Mouse (Mus musculus) MEL (cell line): Measurements from ENCODE around the gene Dync1i2. TPM values are rescaled to one million over a fixed set of nuclear protein-coding genes. Genes with fewer than 3 reads are reported as not detected.

Experiments used
- DNase-seq: peaks from one replicate; pipeline ENCODE4 v3.0.0; 2011; ENCODE audit warnings: low read depth, low spot score
- H3K27ac ChIP-seq: 2 replicates; pipeline ENCODE4 v1.5.1; 2012; ENCODE audit warnings: low read depth, mild to moderate bottlenecking, control low read depth, low read length, moderate library complexity; ENCODE audit not compliant: control insufficient read depth
- H3K27me3 ChIP-seq, 2 experiments: fragments of 150-350 bp in 1 of 2; sonication (generic) in 1 of 2; 2 replicates each; pipeline ENCODE4 v1.6.1; 2012; ENCODE audit warnings: low read length in 2 of 2, mild to moderate bottlenecking in 2 of 2, improper control_type of control experiment in 1 of 2, moderate library complexity in 1 of 2; ENCODE audit not compliant: insufficient read depth in 2 of 2, control insufficient read depth in 1 of 2
- H3K36me3 ChIP-seq, 2 experiments: 2 replicates each; pipeline ENCODE4 v1.6.1; 2012 to 2014; ENCODE audit warnings: low read length in 2 of 2, improper control_type of control experiment in 1 of 2, inconsistent platforms in 1 of 2, mild to moderate bottlenecking in 1 of 2; ENCODE audit not compliant: insufficient read depth in 2 of 2, control insufficient read depth in 1 of 2
- H3K4me1 ChIP-seq, 2 experiments: fragments of 150-350 bp in 1 of 2; sonication (generic) in 1 of 2; 2 replicates each; pipeline ENCODE4 v1.6.1; 2012; ENCODE audit warnings: low read length in 2 of 2, improper control_type of control experiment in 1 of 2, mild to moderate bottlenecking in 1 of 2; ENCODE audit not compliant: insufficient read depth in 2 of 2, control insufficient read depth in 1 of 2
- H3K4me3 ChIP-seq, 2 experiments: fragments of 150-350 bp in 1 of 2; sonication (generic) in 1 of 2; 2 replicates each; pipeline ENCODE4 v1.5.1; 2012; ENCODE audit warnings: low read depth in 2 of 2, low read length in 2 of 2, mild to moderate bottlenecking in 2 of 2, moderate library complexity in 2 of 2, control low read depth in 1 of 2, improper control_type of control experiment in 1 of 2; ENCODE audit not compliant: control insufficient read depth in 1 of 2, insufficient read depth in 1 of 2
- H3K79me2 ChIP-seq: 2 replicates; pipeline ENCODE4 v1.6.1; 2012; ENCODE audit warnings: mild to moderate bottlenecking, low read length, moderate library complexity; ENCODE audit not compliant: control insufficient read depth, poor library complexity, insufficient read depth
- H3K9ac ChIP-seq: 2 replicates; pipeline ENCODE4 v1.6.1; 2012; ENCODE audit warnings: low read depth, mild to moderate bottlenecking, control low read depth, low read length, moderate library complexity; ENCODE audit not compliant: control insufficient read depth, poor library complexity, severe bottlenecking
- H3K9me3 ChIP-seq: fragments of 150-350 bp; sonication (generic); replicated peaks from 2 replicates; pipeline ENCODE4 v1.6.1; 2012; ENCODE audit warnings: mild to moderate bottlenecking, low read length, improper control_type of control experiment, moderate library complexity; ENCODE audit not compliant: insufficient read depth
- CTCF ChIP-seq, 3 experiments: IDR thresholded peaks in 2 of 3; conservative IDR thresholded peaks in 1 of 3; 2 replicates each; pipeline ENCODE4 v1.5.1; 2011 to 2012; ENCODE audit warnings: low read length in 3 of 3, low read depth in 2 of 3, mild to moderate bottlenecking in 2 of 3, improper control_type of control experiment in 1 of 3, inconsistent platforms in 1 of 3, mixed read lengths in 1 of 3, moderate library complexity in 1 of 3; ENCODE audit not compliant: control insufficient read depth in 1 of 3, insufficient read depth in 1 of 3, poor library complexity in 1 of 3, severe bottlenecking in 1 of 3
- E2F4 ChIP-seq: IDR thresholded peaks from 2 replicates; pipeline ENCODE4 v1.6.1; 2011; ENCODE audit warnings: low read depth, low read length, improper control_type of control experiment, borderline replicate concordance
- EP300 ChIP-seq, 2 experiments: IDR thresholded peaks; 2 replicates each; pipeline ENCODE4 v1.6.1; 2011; ENCODE audit warnings: improper control_type of control experiment in 2 of 2, low read length in 2 of 2, low read depth in 1 of 2, mild to moderate bottlenecking in 1 of 2
- ETS1 ChIP-seq: IDR thresholded peaks from 2 replicates; pipeline ENCODE4 v1.6.1; 2012; ENCODE audit warnings: low read depth, mild to moderate bottlenecking, inconsistent platforms, low read length, improper control_type of control experiment, moderate library complexity
- MAFK ChIP-seq: IDR thresholded peaks from 2 replicates; pipeline ENCODE4 v1.6.1; 2011; ENCODE audit warnings: low read depth, mild to moderate bottlenecking, low read length, improper control_type of control experiment, borderline replicate concordance
- MEF2A ChIP-seq: IDR thresholded peaks from 2 replicates; pipeline ENCODE4 v1.6.1; 2014; ENCODE audit warnings: low read depth, mild to moderate bottlenecking, inconsistent platforms, low read length, improper control_type of control experiment; ENCODE audit not compliant: poor library complexity, insufficient replicate concordance, severe bottlenecking; ENCODE audit errors: extremely low read depth
- MYC ChIP-seq: IDR thresholded peaks from 2 replicates; pipeline ENCODE4 v1.6.1; 2011; ENCODE audit warnings: low read depth, mild to moderate bottlenecking, low read length, improper control_type of control experiment, moderate library complexity
- NRF1 ChIP-seq: IDR thresholded peaks from 2 replicates; pipeline ENCODE4 v1.6.1; 2014; ENCODE audit warnings: low read depth, mild to moderate bottlenecking, inconsistent platforms, low read length, improper control_type of control experiment, moderate library complexity; ENCODE audit not compliant: poor library complexity, insufficient read depth, severe bottlenecking
- POLR2A ChIP-seq, 2 experiments: IDR thresholded peaks; 2 replicates each; pipeline ENCODE4 v1.6.1; 2011 to 2012; ENCODE audit warnings: low read length in 2 of 2, mild to moderate bottlenecking in 2 of 2, control low read depth in 1 of 2, improper control_type of control experiment in 1 of 2, low read depth in 1 of 2, moderate library complexity in 1 of 2; ENCODE audit not compliant: control insufficient read depth in 1 of 2, insufficient read depth in 1 of 2, poor library complexity in 1 of 2
- POLR2AphosphoS2 ChIP-seq: IDR thresholded peaks from 2 replicates; pipeline ENCODE4 v1.6.1; 2011; ENCODE audit warnings: low read length, improper control_type of control experiment
- SIN3A ChIP-seq: IDR thresholded peaks from 2 replicates; pipeline ENCODE4 v1.6.1; 2012; ENCODE audit warnings: low read length, improper control_type of control experiment, inconsistent platforms
- SMC3 ChIP-seq: IDR thresholded peaks from 2 replicates; pipeline ENCODE4 v1.6.1; 2011; ENCODE audit warnings: low read depth, low read length, improper control_type of control experiment
- TAL1 ChIP-seq: IDR thresholded peaks from 2 replicates; pipeline ENCODE4 v1.6.1; 2012; ENCODE audit warnings: mild to moderate bottlenecking, inconsistent platforms, low read length, moderate library complexity, mixed read lengths
- TBP ChIP-seq: IDR thresholded peaks from 2 replicates; pipeline ENCODE4 v1.8.0; 2011; ENCODE audit warnings: low read depth, low read length, improper control_type of control experiment
- TCF12 ChIP-seq: IDR thresholded peaks from 2 replicates; pipeline ENCODE4 v1.6.1; 2014; ENCODE audit warnings: low read depth, mild to moderate bottlenecking, inconsistent platforms, low read length, improper control_type of control experiment, moderate library complexity
- UBTF ChIP-seq: IDR thresholded peaks from 2 replicates; pipeline ENCODE4 v1.6.1; 2012; ENCODE audit warnings: low read depth, mild to moderate bottlenecking, inconsistent platforms, low read length, improper control_type of control experiment, moderate library complexity, borderline replicate concordance; ENCODE audit not compliant: insufficient read depth
- USF2 ChIP-seq, 2 experiments: IDR thresholded peaks; 2 replicates each; pipeline ENCODE4 v1.6.1; 2011 to 2012; ENCODE audit warnings: improper control_type of control experiment in 2 of 2, low read length in 2 of 2, borderline replicate concordance in 1 of 2, inconsistent platforms in 1 of 2, low read depth in 1 of 2, mild to moderate bottlenecking in 1 of 2; ENCODE audit not compliant: insufficient read depth in 1 of 2
- ZKSCAN1 ChIP-seq: IDR thresholded peaks from 2 replicates; pipeline ENCODE4 v1.6.1; 2012; ENCODE audit warnings: low read depth, mild to moderate bottlenecking, inconsistent platforms, low read length, improper control_type of control experiment, moderate library complexity
- ZNF384 ChIP-seq: IDR thresholded peaks from 2 replicates; pipeline ENCODE4 v1.6.1; 2012; ENCODE audit warnings: low read depth, mild to moderate bottlenecking, inconsistent platforms, low read length, improper control_type of control experiment
- polyA plus RNA-seq, 2 experiments: library from polyadenylated mRNA; stranded (reverse) in 1 of 2; unstranded in 1 of 2; fragments of >175 nt in 1 of 2; fragments of >200 nt in 1 of 2; gene quantifications; 2 replicates each; pipeline versions ENCODE4 v1.2.1 to v1.2.4; 2012; ENCODE audit warnings: low replicate concordance in 2 of 2, low read depth in 1 of 2; ENCODE audit not compliant: insufficient read length in 2 of 2, insufficient read depth in 1 of 2, missing spikeins in 1 of 2
- total RNA-seq: library from RNA; depleted of rRNA; stranded (reverse); fragments of 300-350 nt; gene quantifications from 2 replicates; pipeline ENCODE4 v1.2.3, GENCODE M21; 2012

The Dync1i2 gene
- total and polyA plus RNA-seq, 3 experiments = 21.8 to 156 (median 59.1) TPM

DNA sequence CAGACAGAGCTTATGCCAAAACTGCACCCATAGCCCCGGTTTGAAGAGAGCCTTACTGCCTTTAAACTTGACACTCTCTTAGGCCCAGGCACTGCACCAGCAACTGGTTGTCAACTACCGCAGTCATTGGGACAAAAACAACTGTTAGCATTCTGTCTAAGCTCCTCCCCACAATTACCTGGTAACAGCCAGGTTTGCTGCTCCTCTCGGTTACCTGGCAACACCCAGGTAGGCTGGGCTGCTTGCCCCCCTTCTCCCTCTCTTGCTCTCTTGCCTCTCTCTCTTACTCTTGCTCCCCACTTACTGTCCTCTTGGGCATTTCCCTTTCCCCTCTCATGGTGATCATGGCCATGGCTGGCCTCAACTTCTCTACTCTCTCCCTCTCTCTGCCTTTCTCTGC lies 12.6 kb upstream of the Dync1i2 start:
- Histone ChIP-seq H3K36me3 (peaks cover 0 to 4% of the 10 kb centered on the region in 2 experiments; a peak in 2 of 4 replicates), H3K27ac (no peak overlapping the region), H3K27me3 (no peaks in the 10 kb centered on the region), H3K9me3 (no peaks in the 10 kb centered on the region), H3K4me3 (no peak overlapping the region), H3K79me2 (no peaks in the 10 kb centered on the region), H3K4me1 (peaks cover 4 to 7% of the 10 kb centered on the region in 2 experiments; a peak in 3 of 4 replicates), H3K9ac (no peak overlapping the region)
- no peak for TF ChIP-seq TCF12
- no peak for TF ChIP-seq E2F4
- no peak for TF ChIP-seq MAFK
- TF ChIP-seq NRF1 = no peak
- no peak for TF ChIP-seq SMC3
- no peak for TF ChIP-seq ETS1
- TF ChIP-seq SIN3A = no peak
- DNase-seq = no peak

DNA sequence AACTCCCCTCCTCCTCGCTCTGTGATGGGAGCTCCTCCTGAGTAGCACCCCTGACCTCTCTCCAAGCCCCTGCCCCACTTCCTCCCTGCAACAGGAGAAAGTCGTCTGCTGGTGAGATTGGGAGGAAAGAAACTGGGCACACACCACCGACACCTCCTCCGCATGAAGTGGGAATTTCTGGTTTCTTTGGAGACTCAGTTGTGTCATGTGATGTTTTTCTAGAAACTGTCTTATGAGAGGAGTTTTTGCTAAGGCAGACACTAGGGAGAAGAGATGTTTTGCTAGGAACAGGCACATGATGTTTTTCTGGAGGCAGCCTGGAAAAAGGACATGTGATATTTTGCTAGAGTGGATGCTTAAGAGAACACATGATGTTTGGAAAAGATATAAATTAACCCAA lies 11.0 kb upstream of the Dync1i2 start:
- Histone ChIP-seq H3K27me3 (no peaks in the 10 kb centered on the region), H3K9ac (no peak overlapping the region), H3K79me2 (no peaks in the 10 kb centered on the region), H3K9me3 (no peaks in the 10 kb centered on the region), H3K36me3 (peaks cover 0 to 9% of the 10 kb centered on the region in 2 experiments; a peak in 2 of 4 replicates), H3K4me3 (no peak overlapping the region), H3K4me1 (peaks cover 3 to 8% of the 10 kb centered on the region in 2 experiments; a peak in 3 of 4 replicates), H3K27ac (no peak overlapping the region)
- TF ChIP-seq MEF2A = no peak
- no peak for TF ChIP-seq EP300 (IDR thresholded peaks at IDR 0.05; ENCODE audit: low read depth in 1 of 2, low read length in 2 of 2)
- TF ChIP-seq CTCF (IDR thresholded peaks at IDR 0.05 in 2 of 3, conservative IDR thresholded peaks at IDR 0.05 in 1 of 3; ENCODE audit: control insufficient read depth in 1 of 3, insufficient read depth in 1 of 3, low read depth in 2 of 3, low read length in 3 of 3, poor library complexity in 1 of 3, severe bottlenecking in 1 of 3) = no peak
- no peak for TF ChIP-seq POLR2A (IDR thresholded peaks at IDR 0.05; ENCODE audit: control insufficient read depth in 1 of 2, insufficient read depth in 1 of 2, low read depth in 1 of 2, low read length in 2 of 2, poor library complexity in 1 of 2)
- DNase-seq = no peak

DNA sequence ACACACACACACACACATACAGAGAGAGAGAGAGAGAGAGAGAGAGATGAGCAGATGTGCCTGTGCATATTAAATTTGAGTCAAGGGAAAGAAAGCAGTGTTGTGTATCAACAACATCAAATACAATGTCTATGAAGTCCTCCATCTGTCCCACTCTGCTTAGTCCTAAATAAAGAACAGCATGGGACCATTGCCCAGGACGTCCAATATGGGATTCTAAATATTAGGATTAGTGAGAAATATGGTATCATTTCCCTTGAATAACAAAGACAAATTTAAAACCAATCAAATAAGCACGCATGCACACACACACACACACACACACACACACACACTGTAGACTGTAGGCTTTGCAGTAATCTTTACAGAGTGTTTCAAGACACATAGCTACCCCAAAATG lies 9.6 kb upstream of the Dync1i2 start:
- DNase-seq = no peak
- Histone ChIP-seq H3K4me1 (peaks cover 3 to 8% of the 10 kb centered on the region in 2 experiments; a peak in 3 of 4 replicates), H3K36me3 (peaks cover 0 to 9% of the 10 kb centered on the region in 2 experiments; a peak in 2 of 4 replicates), H3K4me3 (no peak overlapping the region), H3K9ac (no peak overlapping the region), H3K27me3 (no peaks in the 10 kb centered on the region), H3K9me3 (no peaks in the 10 kb centered on the region), H3K79me2 (no peaks in the 10 kb centered on the region), H3K27ac (no peak overlapping the region)
- TF ChIP-seq E2F4 = no peak
- TF ChIP-seq TBP = no peak
- TF ChIP-seq TCF12 = no peak
- TF ChIP-seq MYC = no peak
- TF ChIP-seq POLR2AphosphoS2 = no peak
- TF ChIP-seq TAL1 = no peak
- no peak for TF ChIP-seq ZKSCAN1
- no peak for TF ChIP-seq USF2 (IDR thresholded peaks at IDR 0.05; ENCODE audit: borderline replicate concordance in 1 of 2, insufficient read depth in 1 of 2, low read depth in 1 of 2, low read length in 2 of 2)
- no peak for TF ChIP-seq MEF2A
- no peak for TF ChIP-seq CTCF (IDR thresholded peaks at IDR 0.05 in 2 of 3, conservative IDR thresholded peaks at IDR 0.05 in 1 of 3; ENCODE audit: control insufficient read depth in 1 of 3, insufficient read depth in 1 of 3, low read depth in 2 of 3, low read length in 3 of 3, poor library complexity in 1 of 3, severe bottlenecking in 1 of 3)
- TF ChIP-seq ZNF384 = no peak
- TF ChIP-seq UBTF = no peak
